Mouse (Mus musculus): ENCODE measurements around the gene Olfr981.
"Not testable (repeated sequence)": the region's sequence is repeated elsewhere in the genome, so short reads cannot be mapped to it uniquely, and the experiment has no call there.

Gene Olfr981

GRCm38 (mm10) chr9:40021164-40021563 is at the start of gene Olfr981:
Olfr981 (plus strand) TSS chr9:40021464.
- DNase-seq: no peak

- not testable (repeated sequence) for DNase-seq
Measured at GRCm38 (mm10) chr9:39976581-39977145, 44.6 kb upstream of the Olfr981 start.

GRCm38 (mm10) chr9:39991813-39992212 is 29.5 kb upstream of the Olfr981 start, which contains the start of gene Olfr978:
Olfr978 (plus strand) TSS chr9:39992113.
- DNase-seq: no peak

- DNase-seq: no peak
Measured at GRCm38 (mm10) chr9:40003365-40003764, 17.9 kb upstream of the Olfr981 start, which contains the start of gene Olfr979. Olfr979 (minus strand) TSS chr9:40003465.

GRCm38 (mm10) chr9:40009482-40009881 is 11.8 kb upstream of the Olfr981 start, which contains the start of gene Olfr980:
Olfr980 (minus strand) TSS chr9:40009582.
- no peak for DNase-seq

GRCm38 (mm10) chr9:40050138-40050537 is 28.9 kb downstream of the Olfr981 start:
- DNase-seq: no peak

GRCm38 (mm10) chr9:40073529-40073928 is 52.3 kb downstream of the Olfr981 start, which contains the start of gene Olfr982:
Olfr982 (plus strand) TSS chr9:40073829.
- no peak for DNase-seq

Measured in lung, postnatal 10 days (tissue).